Mouse (Mus musculus): ENCODE results near the gene Cd59a.

DNA sequence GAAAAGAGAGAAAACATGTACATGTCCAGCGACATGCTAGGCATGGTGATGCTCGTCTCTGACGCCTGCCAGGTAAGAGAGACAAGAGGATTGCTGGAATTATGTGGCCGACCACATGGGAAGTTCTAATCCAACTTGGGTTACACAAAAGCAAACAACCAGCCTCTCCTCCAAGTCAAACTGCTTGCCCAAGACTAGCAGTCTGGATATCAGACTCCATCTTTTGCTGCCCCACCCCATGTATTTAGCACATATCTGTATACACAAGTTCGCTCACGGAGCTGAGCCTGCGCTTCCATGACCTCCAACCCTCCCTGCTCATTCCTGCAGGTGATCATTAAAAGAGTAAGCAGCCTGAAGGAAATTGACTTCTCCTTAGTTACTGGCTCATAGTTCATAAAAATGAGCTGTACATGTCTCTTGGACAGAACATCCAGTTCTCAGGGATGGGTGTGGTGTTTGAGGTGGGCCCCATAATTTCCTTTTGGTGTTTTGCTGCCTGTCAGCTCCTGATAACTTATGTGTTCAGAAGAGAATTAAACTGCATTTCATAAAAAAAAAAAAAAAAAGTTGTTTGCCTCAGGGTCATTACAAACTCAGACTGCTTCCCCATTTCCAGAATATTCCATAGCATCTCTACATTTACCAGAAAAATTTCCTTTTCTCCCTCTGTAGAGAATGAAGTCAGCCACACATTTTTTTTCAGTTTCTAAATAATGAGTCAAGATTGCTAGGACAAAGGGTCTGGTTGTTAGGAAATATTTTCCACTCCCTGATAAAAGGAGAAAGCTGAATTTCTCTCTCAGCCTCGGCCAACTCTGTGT lies 26.3 kb downstream of the Cd59a start:
- TF ChIP-seq CTCF (IDR thresholded peaks at IDR 0.05; ENCODE audit: borderline replicate concordance, control insufficient read depth, extremely low read depth, insufficient read depth, low read length, poor library complexity) (no peak), POLR2A (IDR thresholded peaks at IDR 0.05; ENCODE audit: control insufficient read depth, extremely low read depth, insufficient read depth, low read length, poor library complexity) (no peak)

Data from thymus, adult 2 months (tissue).